Mouse (Mus musculus) megakaryocyte, embryonic 14.5 days (primary cell): ENCODE measurements around the gene Spag6l. TPM values are rescaled to one million over a fixed set of nuclear protein-coding genes. Genes with fewer than 3 reads are reported as not detected.

Experiments used
- H3K27me3 ChIP-seq: replicated peaks from 2 replicates; pipeline ENCODE3; 2012; ENCODE audit warnings: inconsistent platforms
- H3K36me3 ChIP-seq: replicated peaks from 2 replicates; pipeline ENCODE3; 2012; ENCODE audit warnings: low read length, inconsistent platforms, mixed read lengths
- H3K4me1 ChIP-seq: 2 replicates; pipeline ENCODE4 v1.6.1; 2012; ENCODE audit warnings: inconsistent platforms
- H3K4me3 ChIP-seq: replicated peaks from 2 replicates; pipeline ENCODE3; 2012; ENCODE audit warnings: moderate library complexity, mild to moderate bottlenecking, inconsistent platforms
- H3K9me3 ChIP-seq: 2 replicates; pipeline ENCODE4 v1.6.1; 2012; ENCODE audit warnings: inconsistent platforms
- FLI1 ChIP-seq: IDR thresholded peaks from 2 replicates; pipeline ENCODE4 v1.6.1; 2012; ENCODE audit warnings: low read length, inconsistent platforms, mixed read lengths
- GATA1 ChIP-seq: IDR thresholded peaks from 3 replicates; pipeline ENCODE4 v1.6.1; 2012; ENCODE audit warnings: mixed read lengths, low read length, inconsistent platforms, borderline replicate concordance
- polyA plus RNA-seq: library from polyadenylated mRNA; stranded (reverse); fragments of >175 nt; gene quantifications from 2 replicates; pipeline ENCODE4 v1.2.3, GENCODE M21; 2012; ENCODE audit warnings: low replicate concordance; ENCODE audit not compliant: insufficient read depth

Gene Spag6l
- polyA plus RNA-seq, 1 experiment: 0.04 TPM

DNA sequence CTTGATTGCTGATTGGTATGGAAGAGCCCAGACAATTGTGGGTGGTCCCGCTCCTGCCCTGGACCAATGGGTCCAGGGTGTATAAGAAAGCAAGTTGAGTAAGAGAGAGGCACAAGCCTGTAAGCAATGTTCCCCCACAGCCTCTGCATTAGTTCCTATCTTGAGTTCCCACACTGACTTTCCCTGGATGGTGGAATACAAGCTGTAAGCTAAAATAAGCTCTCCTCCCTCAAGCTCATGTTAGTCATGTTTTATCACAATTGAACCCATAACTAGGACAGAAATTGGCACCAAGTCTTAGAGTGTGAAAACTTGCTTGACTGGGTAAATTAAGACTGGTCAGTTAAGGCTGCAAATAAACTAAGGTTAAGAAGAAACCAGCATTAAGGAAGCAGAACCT lies 26.3 kb upstream of the Spag6l start:
- Histone ChIP-seq H3K4me3 (no peak overlapping the region), H3K27me3 (no peaks in the 10 kb centered on the region), H3K9me3 (no peaks in the 10 kb centered on the region), H3K36me3 (no peaks in the 10 kb centered on the region), H3K4me1 (peaks cover 25% of the 10 kb centered on the region)
- no peak for TF ChIP-seq FLI1
- TF ChIP-seq GATA1: no peak

DNA sequence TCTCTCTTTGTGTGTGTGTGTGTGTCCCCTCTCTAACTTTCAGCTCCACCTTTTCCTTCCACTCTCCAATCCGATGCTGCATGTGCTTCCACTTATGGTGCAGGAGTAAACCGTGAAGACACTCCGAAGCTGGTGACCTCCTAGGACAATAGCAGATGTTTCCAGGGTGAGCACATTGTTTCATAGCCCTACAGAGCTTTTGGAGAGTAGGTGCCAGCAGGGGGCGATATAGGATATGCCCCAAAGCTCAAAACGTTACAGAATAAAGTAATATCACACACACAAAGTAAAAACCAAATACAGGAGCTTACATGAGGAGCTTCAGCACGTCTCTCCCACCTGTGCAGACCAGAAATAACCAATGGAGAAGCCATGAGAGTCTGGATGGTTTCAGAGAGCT lies 25.6 kb upstream of the Spag6l start:
- no peaks in the 10 kb centered on the region for H3K36me3 ChIP-seq
- no peak for TF ChIP-seq FLI1
- TF ChIP-seq GATA1: no peak
- H3K9me3 ChIP-seq: no peaks in the 10 kb centered on the region
- H3K4me1 ChIP-seq: peaks cover 25% of the 10 kb centered on the region
- H3K4me3 ChIP-seq: no peak overlapping the region
- H3K27me3 ChIP-seq: no peaks in the 10 kb centered on the region

DNA sequence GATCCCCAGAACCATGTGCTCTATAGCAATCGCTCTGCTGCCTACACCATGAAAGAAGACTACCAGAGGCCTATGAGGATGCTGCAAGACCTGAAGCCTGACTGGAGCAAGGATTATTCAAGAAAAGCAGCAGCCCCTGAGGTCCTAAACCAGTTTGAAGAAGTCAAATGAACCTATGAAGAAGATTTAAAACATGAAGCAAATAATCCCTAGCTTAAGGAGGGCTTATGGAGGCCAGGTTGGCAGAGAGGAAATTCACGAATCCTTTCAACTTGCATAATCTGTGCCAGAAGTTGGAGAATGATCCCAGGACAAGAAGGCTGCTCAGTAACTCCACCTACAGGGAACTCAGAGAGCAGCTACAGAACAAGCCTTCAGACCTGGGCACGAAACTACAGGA lies 23.2 kb upstream of the Spag6l start:
- Histone ChIP-seq H3K36me3 (no peaks in the 10 kb centered on the region), H3K27me3 (no peaks in the 10 kb centered on the region), H3K4me1 (peaks cover 16% of the 10 kb centered on the region), H3K9me3 (0 out of 2 replicates have a peak, but pooled peaks cover 3% of the 10 kb centered on the region), H3K4me3 (no peak overlapping the region)
- TF ChIP-seq GATA1 (no peak), FLI1 (no peak)

DNA sequence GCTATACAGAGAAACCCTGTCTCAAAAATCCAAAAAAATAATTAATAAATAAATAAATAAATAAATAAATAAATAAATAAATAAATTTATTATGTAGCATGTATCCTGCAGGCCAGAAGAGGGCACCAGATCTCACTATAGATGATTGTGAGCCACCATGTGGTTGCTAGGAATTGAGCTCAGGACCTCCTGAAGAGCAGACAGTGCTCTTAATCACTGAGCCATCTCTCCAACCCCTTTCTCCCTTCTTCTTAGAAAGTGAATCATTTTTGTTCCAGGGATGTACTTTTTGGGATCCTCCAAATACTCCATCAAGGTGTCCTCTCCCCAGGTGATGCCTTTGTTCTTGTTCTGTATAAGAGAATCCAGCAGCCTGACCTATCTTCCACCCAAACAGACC lies 19.9 kb upstream of the Spag6l start:
- TF ChIP-seq FLI1: no peak
- TF ChIP-seq GATA1: no peak
- H3K27me3 ChIP-seq: no peaks in the 10 kb centered on the region
- H3K9me3 ChIP-seq: 0 out of 2 replicates have a peak, but pooled peaks cover 3% of the 10 kb centered on the region
- peaks cover 3% of the 10 kb centered on the region; the same call in 1 of the 2 replicates for H3K4me1 ChIP-seq
- H3K36me3 ChIP-seq: no peaks in the 10 kb centered on the region
- no peak overlapping the region for H3K4me3 ChIP-seq

DNA sequence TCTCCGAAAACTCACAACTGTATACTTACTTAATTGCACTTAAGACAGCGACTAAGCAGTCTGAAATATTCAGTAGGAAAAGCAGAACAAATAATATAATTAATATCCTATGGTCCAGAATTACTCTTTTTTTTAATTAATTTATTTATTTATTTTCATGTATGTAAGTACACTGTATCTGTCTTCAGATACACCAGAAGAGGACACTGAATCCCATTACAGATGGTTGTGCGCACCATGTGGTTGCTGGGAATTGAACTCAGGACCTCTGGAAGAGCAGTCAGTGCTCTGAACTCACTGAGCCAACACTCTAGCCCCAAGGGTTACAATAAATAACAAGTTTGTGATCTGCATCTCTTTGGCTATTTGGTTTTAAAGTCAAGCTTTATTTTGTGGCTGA lies 415 bp upstream of the Spag6l start:
- Histone ChIP-seq H3K9me3 (no peaks in the 10 kb centered on the region; the same call in 1 of the 2 replicates), H3K36me3 (no peaks in the 10 kb centered on the region), H3K4me3 (no peak overlapping the region), H3K4me1 (peaks cover 9% of the 10 kb centered on the region), H3K27me3 (peaks cover 6% of the 10 kb centered on the region)
- TF ChIP-seq GATA1: no peak
- TF ChIP-seq FLI1: no peak

DNA sequence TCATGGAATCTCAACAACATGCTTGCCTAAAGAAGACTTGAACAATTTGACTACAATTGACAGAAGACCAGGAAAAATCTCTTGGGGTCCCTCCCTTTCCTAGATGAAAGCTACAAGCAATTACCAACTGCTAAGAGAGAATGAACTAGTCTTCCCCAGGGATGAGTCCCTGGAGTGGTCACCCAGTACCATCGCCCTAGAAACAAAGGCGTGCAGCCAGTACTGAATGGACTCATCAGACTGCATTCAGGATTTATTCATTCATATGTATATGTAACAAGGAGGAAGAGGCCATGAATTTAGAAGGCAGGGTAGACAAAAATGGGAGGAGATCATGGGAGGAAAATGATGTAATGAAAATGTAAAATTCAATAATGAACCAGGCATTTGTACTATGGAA lies 3.0 kb downstream of the Spag6l start:
- peaks cover 6% of the 10 kb centered on the region for H3K27me3 ChIP-seq
- H3K36me3 ChIP-seq: no peaks in the 10 kb centered on the region
- H3K4me1 ChIP-seq: peaks cover 9% of the 10 kb centered on the region
- H3K9me3 ChIP-seq: no peaks in the 10 kb centered on the region; the same call in 1 of the 2 replicates
- H3K4me3 ChIP-seq: no peak overlapping the region
- no peak for TF ChIP-seq FLI1
- TF ChIP-seq GATA1: no peak

DNA sequence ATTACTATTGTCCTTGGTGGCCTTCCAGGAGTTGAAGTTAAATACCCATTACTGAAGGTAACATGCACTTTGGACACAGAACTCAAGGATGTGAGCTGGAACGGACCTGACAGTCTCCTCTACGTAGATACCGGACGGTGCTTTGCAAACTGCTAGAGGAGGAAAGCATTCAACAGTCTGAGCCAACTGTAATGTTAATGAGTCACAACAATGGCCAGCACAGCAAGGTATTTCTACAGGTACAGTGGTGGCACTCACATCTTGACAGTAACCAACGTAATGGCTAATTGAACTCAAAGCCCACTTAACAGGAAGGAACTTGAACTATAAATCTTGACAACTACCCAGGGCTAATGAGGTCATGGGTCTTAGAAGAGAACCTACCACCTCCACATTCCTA lies 3.8 kb downstream of the Spag6l start:
- H3K27me3 ChIP-seq: peaks cover 6% of the 10 kb centered on the region
- H3K4me3 ChIP-seq: no peak overlapping the region
- TF ChIP-seq GATA1 (no peak), FLI1 (no peak)
- H3K4me1 ChIP-seq: peaks cover 9% of the 10 kb centered on the region
- no peaks in the 10 kb centered on the region; the same call in 1 of the 2 replicates for H3K9me3 ChIP-seq
- no peaks in the 10 kb centered on the region for H3K36me3 ChIP-seq

DNA sequence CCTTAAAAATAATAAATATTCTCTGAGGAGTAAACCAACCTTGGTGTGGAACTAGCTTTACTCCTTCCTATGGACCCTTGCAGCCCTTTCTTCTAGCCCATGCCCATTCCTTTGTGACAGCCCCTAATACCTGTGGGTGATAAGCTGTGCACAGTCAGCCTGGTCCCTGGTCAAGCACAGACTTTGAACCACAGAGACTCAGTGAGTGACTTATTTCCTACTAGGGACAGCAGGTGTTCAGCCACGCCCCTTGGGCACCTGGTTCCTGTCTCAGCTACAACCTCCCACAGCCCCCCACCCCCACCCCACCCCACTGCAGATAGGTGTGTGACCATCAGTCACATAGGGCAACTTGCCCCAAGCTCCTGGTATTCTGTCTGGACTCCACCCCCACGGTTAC lies 22.9 kb downstream of the Spag6l start:
- Histone ChIP-seq H3K9me3 (no peaks in the 10 kb centered on the region), H3K27me3 (no peaks in the 10 kb centered on the region), H3K36me3 (no peaks in the 10 kb centered on the region), H3K4me3 (no peak overlapping the region), H3K4me1 (no peaks in the 10 kb centered on the region)
- TF ChIP-seq FLI1 (no peak), GATA1 (no peak)

Other genes with a start within 250 kb of the Spag6l start
- 0.06 and 0.47 TPM in 2 replicates for gene Fgd4, start 228.9 kb downstream of the Spag6l start, polyA plus RNA-seq
- gene Olfr19, start 153.1 kb downstream of the Spag6l start, polyA plus RNA-seq: not detected in 2 replicates
- gene Igll1, start 34.5 kb upstream of the Spag6l start, polyA plus RNA-seq: not detected in 2 replicates
- gene Top3b, start 41.3 kb upstream of the Spag6l start, polyA plus RNA-seq: 11.5 and 26.0 TPM in 2 replicates
- gene Vpreb1, start 41.4 kb upstream of the Spag6l start, polyA plus RNA-seq: not detected in 2 replicates
- 0.78 TPM in 1 of 2 replicates, not detected in the other for gene Ppm1f, start 67.0 kb upstream of the Spag6l start, polyA plus RNA-seq
- gene Mapk1, start 153.9 kb upstream of the Spag6l start, polyA plus RNA-seq: 17.1 and 17.7 TPM in 2 replicates
- 0.18 TPM in 1 of 2 replicates, not detected in the other for gene Ypel1, start 240.2 kb upstream of the Spag6l start, polyA plus RNA-seq